Mouse (Mus musculus) large intestine, adult 2 months (tissue): ENCODE data around the gene Gm17689. TPM values are rescaled to one million over a fixed set of nuclear protein-coding genes. Genes with fewer than 3 reads are reported as not detected.

Experiments used
- DNase-seq: peaks from one replicate; pipeline ENCODE4 v3.0.0-alpha.2; 2012; ENCODE audit warnings: low read depth, low spot score
- WGBS: fragments of 180-500 bp; shearing (Covaris S2); methylation state at CpG from one replicate; pipeline ENCODE4 v1.1.7; 2018; 5-methylcytosine and 5-hydroxymethylcytosine counted together
- polyA plus RNA-seq: library from polyadenylated mRNA; depleted of rRNA; stranded (reverse); fragments of >200 nt; gene quantifications from 2 replicates; pipeline ENCODE4 v1.2.3, GENCODE M21; 2012; rRNA removed

The Gm17689 gene
- not detected in 2 replicates for polyA plus RNA-seq

GRCm38 (mm10) chr9:36582535-36582934 lies at the start of gene Gm17689:
Gene Gm17689 (minus strand): TSS chr9:36582635.
- WGBS = 69% methylated on average over 1 of the region's 1 CpGs
- no peak for DNase-seq

- DNase-seq = no peak
- 91% methylated on average over 2 of the region's 2 CpGs for WGBS
Measured at GRCm38 (mm10) chr9:36541863-36542262, 40.6 kb downstream of the Gm17689 start, which contains the start of gene Gm5615. Gene Gm5615 (minus strand): TSS chr9:36541963.

Other genes starting within 250 kb of the Gm17689 start
- not detected in 2 replicates for gene Gm7257, start 150.8 kb downstream of the Gm17689 start, polyA plus RNA-seq
- gene Gm9513, start 107.0 kb downstream of the Gm17689 start, polyA plus RNA-seq = not detected in 2 replicates
- gene Gm5615, start 40.7 kb downstream of the Gm17689 start, polyA plus RNA-seq = not detected in 2 replicates
- gene A630095E13Rik, start 60.7 kb upstream of the Gm17689 start, polyA plus RNA-seq = not detected in 2 replicates
- gene Acrv1, start 110.6 kb upstream of the Gm17689 start, polyA plus RNA-seq = not detected in 2 replicates
- gene Chek1, start 144.4 kb upstream of the Gm17689 start, polyA plus RNA-seq = 1.2 and 1.5 TPM in 2 replicates
- 224 and 327 TPM in 2 replicates for gene Stt3a, start 185.0 kb upstream of the Gm17689 start, polyA plus RNA-seq
- gene Ei24, start 214.8 kb upstream of the Gm17689 start, polyA plus RNA-seq = 48.5 and 51.8 TPM in 2 replicates
- gene Fez1, start 239.2 kb upstream of the Gm17689 start, polyA plus RNA-seq = 1.2 TPM in 2 replicates